Mouse (Mus musculus) hindlimb bud, embryonic 11.5 days (tissue): ENCODE measurements around the gene Trap1a.
A peak's percentile ranks its signal among the peaks of the same experiment; 100 is the strongest.
"Not testable (repeated sequence)": the region's sequence is repeated elsewhere in the genome, so short reads cannot be mapped to it uniquely, and the experiment has no call there.

Source experiments
- DNase-seq: peaks from one replicate; pipeline ENCODE4 v3.0.0-alpha.2; 2012; ENCODE audit warnings: low read depth, low spot score; ENCODE audit errors: extremely low spot score

The Trap1a gene

DNA sequence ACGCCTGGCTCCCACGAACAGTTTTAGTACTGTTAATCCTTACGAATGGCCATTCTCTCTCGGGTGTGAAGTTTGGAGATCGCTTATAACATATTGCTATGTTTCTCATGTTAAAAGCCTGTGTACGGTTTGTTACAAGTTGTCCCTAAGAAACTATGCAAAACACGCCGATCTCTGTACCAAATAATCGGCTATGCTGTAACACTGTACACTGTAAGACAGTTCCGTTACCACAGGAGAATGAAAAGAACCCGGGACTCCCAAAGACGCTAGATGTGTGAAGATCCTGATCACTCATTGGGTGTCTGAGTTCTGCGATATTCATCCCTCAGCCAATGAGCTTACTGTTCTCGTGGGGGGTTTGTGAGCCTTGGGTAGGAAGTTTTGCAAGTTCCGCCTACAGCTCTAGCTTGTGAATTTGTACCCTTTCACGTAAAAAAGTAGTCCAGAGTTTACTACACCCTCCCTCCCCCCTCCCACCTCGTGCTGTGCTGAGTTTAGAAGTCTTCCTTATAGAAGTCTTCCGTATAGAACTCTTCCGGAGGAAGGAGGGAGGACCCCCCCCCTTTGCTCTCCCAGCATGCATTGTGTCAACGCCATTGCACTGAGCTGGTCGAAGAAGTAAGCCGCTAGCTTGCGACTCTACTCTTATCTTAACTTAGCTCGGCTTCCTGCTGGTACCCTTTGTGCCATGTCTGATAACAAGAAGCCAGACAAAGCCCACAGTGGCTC is at the start of gene Trap1a:
Gene Trap1a, plus strand, starts transcription at position 421 of the 732 bp plus-strand sequence.
- DNase-seq = no peak

DNA sequence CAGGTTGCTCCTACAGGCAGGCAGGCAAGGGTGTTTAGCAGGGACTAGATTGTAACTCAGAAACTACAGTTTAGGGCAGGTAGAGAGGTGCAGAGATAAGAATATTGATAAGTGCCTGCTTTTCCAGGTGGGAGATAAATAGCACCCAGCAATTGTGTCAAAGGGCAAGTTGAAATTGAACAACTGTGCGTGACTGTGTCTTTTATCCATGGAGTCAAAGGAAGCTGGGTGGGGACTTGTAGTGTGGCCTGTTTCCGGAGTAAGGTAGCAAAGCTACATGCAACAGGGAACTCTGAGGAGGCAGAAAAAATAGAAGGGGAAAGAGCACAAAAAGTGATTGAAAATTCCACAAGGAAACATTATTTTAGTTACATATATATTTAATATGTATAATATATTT is 40.4 kb upstream of the Trap1a start:
- DNase-seq = no peak

DNA sequence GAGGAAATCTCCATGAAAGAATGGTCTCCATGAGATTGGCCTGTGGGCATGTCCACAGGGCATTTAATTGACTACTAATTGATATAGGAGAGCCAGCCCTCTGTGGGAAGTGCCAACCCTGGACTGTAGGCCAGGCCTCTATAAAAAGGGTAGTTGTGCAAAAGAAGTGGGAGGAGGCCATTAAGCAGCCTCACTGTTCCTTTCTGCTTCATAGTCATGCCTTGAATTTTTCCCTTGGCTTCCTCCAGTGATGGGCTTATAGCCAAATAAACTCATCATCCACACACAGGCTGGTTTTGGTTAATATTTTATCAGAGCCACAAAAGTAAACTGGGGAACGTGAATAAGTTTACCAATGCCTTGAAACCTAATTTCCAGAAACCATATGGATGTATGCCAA is 38.2 kb upstream of the Trap1a start:
- DNase-seq = no peak

DNA sequence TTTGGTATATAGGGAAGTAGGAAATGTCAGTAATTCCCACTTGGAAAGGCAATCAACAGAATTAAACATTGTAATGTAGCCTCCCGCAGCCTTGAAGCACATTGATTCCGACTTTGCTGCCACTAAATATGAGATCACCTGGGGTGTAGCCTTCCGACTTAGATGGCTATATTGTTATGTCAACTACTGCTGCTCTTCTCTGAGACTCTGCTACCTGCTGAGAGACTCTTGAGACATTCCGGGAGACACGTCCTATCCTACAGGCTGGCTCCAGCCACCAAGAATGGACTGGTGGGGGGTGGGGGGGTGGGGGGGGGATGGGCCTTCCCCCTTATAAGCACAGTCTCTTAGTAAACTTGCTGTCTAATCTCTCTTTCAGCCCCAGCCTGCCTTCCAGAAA is 16.1 kb upstream of the Trap1a start:
- not testable (repeated sequence) for DNase-seq

DNA sequence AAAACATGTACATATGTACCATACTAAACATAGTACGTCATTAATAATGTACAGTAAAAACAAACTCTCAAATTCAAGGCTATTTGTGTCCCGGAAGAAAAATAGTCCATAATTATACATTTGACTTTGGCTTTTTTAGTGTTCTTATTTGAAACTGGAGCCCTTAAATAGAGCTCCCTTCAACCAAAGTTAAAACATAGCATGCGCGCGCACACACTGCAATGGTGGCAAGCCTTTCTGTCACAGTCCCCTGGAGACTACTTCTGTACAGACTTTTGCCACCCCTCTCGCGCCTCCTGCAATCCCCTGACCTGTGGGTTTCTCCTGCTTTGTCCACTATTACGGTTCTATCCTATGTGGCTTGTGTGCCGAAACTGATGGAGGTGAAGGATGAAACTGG is 900 bp upstream of the Trap1a start:
- no peak for DNase-seq

DNA sequence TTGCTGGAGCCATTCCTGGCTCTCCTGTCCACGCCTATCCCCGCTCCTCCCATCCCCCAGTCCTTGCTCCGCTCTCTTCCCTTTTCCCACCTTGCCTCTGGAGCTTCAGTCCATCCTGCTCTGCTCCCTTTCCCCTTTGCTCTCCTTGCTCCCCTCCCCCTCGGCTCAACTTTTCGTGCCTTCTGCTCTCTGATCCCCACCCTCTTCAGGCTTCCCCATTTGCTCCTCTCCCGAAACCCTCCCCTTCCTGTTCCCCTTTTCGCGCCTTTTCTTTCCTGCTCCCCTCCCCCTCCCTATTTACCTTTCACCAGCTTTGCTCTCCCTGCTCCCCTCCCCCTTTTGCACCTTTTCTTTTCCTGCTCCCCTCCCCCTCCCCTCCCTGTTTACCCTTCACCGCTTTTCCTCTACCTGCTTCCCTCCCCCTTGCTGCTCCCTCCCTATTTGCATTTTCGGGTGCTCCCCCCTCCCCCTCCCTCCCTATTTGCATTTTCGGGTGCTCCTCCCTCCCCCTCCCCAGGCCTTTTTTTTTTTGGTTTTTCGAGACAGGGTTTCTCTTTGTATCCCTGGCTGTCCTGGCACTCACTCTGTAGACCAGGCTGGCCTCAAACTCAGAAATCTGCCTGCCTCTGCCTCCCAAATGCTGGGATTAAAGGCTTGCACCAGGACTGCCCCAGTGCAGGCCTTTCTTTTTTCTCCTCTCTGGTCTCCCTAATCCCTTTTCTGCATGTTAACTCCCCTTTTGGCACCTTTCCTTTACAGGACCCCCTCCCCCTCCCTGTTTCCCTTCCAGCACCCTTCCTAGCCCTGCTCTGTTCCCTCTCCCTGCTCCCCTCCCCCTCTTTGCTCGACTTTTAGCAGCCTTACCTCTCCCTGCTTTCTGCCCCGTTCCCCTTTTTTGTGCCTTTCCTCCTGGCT is 1.3 kb downstream of the Trap1a start:
- no peak for DNase-seq

DNA sequence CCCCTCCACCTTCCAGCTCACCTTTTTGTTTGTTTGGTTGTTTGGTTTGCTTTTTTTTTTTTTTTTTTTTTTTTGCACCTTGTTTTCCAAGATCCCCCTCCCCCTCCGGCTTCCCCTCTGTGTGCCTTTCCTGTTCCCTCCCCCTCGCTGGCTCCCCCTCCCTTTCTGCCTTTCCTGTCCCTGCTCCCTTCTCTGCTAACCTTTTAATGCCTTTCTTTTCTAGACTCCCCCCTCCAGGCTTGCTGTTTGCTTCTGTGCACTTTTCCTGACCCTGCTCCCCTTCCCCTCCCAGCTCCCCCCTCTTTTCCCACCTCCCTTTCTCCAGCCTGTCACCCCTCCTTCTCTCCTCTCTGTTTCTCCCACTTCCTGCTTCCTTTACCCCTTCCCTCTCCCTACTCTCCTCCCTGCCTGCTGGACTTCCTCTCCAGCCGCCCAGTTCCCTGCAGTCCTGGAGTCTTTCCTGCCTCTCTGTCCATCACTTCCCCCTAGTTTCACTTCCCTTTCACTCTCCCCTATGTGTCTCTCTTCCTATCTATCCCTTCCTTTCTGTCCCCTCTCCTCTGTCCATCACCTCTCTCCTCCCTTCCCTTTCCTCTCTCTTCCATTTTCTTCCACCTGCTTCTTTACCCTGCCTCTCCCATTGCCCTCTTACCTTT is 2.1 kb downstream of the Trap1a start:
- no peak for DNase-seq

DNA sequence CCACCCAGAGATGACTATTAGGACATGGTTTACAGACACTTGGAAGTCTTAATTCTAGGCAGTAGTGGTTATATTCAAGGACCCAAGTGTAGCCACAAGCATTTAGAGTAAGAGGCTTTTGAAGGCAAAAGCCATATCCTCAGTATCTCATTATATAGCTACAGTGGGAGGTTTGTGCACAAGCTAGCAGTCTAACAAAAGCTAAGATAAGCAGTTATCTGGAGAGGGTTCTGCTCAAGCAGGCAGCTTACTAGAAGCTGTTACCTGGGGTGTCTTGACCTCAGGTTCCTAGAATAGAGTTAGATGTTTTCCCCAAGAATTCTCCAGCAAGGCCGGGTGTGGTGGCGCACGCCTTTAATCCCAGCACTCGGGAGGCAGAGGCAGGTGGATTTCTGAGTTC is 6.1 kb downstream of the Trap1a start:
- no peak for DNase-seq

DNA sequence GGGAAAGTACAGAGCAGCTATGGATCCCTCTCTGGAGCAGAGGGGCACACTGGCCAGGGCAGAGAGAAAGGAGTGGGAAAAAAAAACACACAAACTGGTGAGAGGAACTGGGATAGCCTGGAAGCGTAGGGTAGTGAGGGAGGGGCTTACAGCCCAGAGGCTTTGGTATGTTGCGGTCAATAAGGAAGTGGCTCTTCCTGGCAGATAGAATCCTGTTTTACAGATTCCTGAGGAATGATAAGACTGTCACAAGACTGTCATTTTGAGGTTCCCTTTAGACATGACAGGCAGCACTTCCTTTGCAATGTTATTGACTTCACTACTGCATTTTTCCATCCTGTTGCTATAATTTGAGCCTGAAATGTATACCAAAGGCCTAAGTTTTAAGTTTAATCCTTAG is 7.7 kb downstream of the Trap1a start:
- DNase-seq = no peak

DNA sequence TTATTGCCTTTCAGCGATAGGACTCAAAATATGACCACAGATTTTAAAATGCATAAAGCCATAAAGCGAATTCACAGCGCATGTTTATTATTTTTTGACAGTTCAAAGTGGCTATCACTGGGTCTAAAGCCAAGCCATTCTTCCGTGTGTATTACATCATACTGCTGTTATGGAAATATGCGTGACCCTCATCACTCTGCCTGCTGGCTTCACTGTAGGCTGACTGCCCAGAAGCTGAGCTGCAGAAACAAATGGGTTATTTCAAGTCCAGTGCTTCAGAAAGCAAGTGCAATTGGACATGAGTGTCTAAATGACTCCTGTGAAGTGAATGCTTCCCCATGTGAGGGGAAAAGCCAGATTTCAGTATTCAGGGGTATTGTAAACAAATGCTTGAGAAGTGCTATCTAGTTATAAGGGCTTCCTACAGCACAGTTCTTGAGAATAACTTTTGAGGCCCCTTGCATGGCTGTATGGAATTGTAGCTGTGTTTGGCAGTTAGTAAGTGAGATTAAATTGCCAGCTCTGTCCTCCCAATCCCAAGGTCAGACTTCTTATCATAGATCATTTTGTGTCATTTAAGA is 18.8 kb downstream of the Trap1a start:
- DNase-seq = no peak

DNA sequence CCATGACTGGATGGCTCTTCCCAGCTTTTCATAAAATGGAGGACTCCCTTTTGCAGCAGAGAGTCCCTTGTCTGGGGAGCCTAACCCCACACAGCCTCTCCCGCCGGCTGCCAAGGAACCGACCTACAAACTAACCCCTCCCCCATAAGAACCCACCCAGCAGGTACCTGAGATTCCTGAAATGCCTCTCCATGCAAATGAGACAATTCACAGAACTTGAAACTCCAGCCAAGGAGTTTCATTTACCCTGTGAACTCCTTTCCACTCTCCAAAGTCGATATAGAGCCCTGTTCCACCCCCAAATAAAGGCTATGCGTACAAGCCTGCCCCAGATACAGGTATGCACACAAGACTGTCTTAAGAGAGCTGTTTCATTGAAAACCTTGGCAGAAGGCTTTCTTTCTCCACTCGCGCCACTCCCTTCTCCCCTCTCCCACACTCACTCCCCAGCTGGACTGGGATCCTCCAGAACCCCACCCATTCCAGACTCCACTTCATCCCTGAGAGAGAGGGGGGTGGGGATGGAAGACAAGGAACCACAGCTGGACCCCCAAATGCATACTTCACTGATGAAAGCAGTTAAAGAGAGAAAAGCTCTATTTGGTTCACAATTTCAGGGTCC is 24.3 kb downstream of the Trap1a start:
- no peak for DNase-seq

DNA sequence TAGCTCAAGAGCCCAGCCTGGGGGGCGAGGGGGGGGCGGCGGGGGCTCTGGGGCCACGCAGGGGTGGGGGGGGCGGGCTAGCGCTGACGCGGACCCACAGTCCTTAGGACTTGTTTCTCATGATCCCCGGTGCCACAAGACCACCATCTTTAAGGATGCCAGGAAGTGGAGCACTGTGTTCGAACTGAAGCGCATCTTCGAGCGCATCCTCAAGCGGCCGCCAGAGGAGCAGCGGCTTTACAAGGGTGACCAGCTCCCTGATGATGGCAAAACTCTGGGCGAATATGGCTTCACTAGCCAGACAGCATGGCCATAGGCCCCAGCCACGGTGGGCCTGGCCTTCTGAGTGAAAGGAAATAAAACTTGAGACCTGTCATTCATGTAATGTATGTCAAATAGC is 24.9 kb downstream of the Trap1a start:
- no peak for DNase-seq

DNA sequence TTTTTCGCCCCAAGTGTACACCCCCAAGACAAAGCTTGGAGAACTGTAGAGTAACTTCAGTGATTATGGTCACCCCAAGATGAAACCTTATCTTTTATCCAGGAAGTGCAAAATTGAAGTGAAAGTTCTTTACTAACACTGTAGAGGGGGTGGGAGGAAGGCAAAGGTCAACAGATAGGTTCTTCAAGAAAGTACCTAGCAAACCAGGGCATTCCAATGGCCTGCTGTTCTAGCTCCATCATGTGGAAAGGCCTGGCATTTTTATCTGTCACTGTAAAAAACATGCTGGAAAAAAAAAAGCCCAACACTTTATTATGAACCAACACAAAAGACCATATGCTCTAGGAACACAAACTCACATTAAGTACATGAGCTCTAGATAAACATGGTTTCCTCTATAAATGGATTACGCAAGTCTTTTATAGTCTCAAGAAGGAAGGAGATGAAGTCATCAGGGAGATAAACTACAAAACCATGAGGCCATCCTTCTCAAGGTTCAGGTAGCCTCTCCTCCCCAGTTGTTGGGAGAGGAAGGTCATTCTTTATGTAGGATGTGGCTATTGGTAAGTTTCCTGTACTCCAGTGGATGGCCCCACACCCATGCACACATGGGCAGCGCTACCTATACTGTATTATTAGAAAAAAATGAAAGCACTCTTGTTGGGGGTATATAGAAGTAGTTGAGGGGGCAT is 33.5 kb downstream of the Trap1a start:
- DNase-seq = no peak

DNA sequence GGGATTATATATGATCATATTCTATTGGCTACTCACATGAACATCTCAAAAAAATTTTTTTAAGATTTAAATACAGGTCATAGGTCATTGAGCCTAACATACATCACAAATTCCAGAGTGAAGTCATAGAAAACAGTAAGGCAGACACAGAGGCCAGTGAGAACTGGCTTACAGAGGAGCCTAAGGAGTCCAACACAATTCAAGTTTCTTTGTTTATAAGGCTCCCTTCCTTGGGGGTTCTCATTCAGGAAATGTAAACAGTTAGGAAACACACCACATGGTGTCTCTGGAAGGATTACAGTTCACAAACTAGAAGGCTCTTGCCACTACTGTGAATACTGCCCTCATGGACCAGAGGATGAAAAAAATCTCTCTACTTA is 34.0 kb downstream of the Trap1a start:
- no peak for DNase-seq

DNA sequence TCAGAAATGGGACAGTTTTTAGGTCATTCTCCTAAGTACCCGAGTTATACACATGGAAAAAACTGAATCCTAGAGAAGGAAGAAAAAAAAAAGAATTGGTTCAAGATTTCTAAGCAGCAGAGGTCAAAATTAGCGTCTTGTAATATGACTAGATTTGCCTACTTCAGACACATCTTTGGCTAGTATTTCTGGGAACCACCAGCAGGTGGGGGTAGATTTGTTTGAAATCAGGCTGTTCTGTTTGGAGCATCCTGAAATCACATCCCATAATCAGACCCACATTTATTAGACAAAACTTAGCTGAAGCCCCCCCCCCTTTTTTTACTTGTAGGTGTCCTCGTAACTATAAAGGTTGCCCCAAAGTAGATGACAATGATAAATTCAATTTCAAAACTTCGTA is 35.6 kb downstream of the Trap1a start:
- DNase-seq = no peak

DNA sequence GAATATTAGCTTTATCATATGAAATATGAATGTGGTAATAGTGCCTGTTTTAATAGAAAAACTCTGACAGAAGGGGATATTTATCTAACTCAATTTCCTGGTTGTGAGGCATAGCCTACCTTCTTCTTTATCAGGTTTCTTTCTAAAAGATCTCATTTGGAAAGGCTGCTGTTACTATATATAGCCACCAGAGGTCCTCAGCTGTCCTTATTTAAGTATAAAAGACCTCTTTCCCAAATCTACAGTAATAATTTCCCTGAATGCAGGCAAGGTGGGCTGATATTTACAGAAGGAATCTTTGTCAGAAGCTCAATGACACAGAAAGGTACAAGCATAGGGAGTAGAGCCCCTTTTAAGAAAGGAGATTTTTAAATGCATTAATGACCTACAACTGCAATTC is 39.2 kb downstream of the Trap1a start:
- peak; percentile 3 for DNase-seq
